Mouse (Mus musculus): Measurements from ENCODE around the gene AI837181.
"Not testable (repeated sequence)": the region's sequence is repeated elsewhere in the genome, so short reads cannot be mapped to it uniquely, and the experiment has no call there.

Gene AI837181

DNA sequence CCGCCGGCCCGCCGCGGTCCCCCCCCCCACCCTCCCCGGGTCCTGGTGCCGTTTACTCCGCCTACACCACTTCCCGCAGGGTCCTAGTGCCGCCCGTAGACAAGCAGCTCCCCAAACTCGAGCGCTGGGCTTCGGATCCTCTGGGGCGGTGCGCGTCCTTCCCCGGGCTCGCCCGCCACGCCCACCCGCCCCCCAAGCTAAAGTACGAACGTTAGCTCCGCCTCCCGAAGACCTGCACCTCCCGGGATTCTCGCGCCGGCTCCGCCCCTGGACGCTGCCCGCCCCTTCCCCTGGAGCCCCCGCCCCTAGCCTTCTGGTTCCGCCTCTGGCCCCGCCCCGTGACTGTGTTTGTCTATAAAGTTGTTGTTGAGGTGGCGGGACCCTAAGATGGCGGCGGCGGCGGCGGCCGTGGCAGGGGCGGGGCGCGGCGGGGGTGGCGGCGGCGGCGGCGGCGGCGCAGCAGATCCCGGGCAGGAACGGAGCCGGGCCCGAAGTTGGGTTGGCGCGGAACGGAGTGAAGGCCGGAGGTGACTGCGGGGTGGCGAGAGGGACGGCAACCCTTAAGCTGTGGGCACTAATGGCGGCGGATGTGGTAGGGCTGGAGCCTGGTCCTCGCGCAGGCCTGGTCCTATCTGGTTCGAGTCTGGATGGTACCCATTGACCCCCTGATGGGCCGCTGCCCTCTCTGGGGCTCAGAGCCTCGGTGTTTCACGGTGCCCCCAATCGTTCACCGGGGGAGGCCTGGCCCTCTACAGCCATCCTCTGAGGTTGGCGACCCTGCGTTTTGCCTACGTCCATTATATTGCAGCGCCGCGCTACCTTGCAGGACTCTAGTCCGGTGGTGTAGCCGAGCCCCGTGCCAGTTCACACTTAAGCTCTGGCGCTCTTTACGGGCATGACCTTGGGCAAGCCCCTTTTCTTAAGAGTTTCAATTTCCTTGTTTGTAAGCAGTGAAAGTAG, at the start of gene AI837181, which contains the start of gene Drap1:
Gene AI837181 (plus strand): TSS at position 363 of the 960 bp plus-strand sequence.
Gene Drap1 (minus strand): TSS at position 198 of the 960 bp plus-strand sequence.
- peak; percentile 94 to 98 for DNase-seq

DNA sequence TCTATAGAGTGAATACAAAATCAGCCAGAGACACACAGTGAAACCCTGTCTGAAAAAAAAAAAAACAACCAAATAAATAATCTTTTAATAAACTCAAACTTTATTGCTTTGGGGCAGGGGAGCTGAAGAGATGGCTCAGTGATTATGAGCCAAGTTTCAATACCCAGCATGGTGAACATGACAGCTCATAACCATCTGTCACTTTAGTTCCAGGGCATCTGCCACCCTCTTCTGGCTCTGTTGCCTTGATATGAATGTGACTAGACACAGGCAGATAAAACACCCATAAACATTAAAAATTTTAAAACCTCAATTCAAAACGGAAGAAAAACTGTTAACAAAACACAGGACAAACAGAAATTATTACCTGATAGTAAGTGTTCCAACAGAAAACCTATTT, 47.5 kb upstream of the AI837181 start:
- peak in 1 of 2 experiments; percentile 52 for DNase-seq

DNA sequence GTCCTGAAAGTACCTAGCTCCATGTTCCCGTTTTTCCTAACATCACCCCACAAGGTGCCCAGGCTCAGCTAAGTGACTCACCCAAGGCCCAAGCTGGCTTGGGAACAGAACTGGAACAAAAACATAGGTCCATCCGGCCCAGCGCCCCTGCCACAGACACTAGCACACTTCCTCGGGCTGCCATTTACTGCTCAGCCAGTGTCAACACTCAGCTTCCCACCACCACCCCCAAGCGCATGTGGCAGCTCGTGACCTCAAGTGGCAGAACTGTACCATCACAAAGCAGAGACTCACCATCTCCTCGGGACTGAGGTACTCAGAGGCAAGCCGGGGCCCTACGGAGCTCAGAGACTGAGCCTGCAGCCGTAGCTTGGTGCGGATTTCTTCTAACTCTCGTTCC, 41.6 kb upstream of the AI837181 start:
- no peak for DNase-seq

DNA sequence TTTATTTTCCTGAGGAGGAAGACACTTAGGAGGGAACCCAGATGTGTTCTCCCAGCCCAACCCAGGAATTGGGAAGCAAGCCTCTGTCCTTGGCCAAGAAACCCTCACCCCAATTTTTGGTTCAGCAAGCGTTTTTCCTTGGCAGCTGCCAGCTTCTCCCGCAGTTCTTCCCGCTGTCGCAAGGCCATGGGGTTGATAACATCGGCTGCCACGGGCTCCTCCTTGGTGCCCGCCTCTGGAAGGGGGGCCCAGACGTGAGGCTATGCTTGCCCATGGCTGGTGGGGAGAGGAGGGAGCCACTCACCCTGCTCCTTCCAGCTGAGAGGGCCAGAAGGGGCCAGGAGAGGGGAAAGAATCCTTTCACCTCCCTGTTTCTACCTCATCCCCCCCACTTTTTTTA, 40.2 kb upstream of the AI837181 start:
- no peak for DNase-seq

DNA sequence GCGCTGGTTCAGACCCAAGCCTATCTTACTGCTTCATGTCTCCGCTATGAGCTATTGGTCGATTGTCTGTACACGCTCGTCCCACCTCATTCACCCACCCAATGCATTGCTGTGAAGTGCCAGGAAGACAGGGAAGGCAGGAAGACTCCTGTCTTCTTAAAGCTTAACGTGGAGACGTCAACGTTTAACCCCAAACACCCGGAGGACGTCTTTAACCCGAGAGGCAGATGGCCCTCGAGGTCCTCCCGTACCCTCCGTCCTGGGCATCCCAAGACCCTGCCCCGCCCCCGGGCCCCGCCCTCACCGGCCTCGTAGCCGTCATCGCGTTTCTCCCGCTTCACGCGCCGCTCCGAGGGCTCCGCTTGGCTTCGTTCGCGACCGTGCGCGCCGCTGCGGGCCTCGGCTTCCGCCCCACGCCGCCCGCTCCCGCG, 36.9 kb upstream of the AI837181 start:
- DNase-seq = peak in 1 of 2 experiments; percentile 64

DNA sequence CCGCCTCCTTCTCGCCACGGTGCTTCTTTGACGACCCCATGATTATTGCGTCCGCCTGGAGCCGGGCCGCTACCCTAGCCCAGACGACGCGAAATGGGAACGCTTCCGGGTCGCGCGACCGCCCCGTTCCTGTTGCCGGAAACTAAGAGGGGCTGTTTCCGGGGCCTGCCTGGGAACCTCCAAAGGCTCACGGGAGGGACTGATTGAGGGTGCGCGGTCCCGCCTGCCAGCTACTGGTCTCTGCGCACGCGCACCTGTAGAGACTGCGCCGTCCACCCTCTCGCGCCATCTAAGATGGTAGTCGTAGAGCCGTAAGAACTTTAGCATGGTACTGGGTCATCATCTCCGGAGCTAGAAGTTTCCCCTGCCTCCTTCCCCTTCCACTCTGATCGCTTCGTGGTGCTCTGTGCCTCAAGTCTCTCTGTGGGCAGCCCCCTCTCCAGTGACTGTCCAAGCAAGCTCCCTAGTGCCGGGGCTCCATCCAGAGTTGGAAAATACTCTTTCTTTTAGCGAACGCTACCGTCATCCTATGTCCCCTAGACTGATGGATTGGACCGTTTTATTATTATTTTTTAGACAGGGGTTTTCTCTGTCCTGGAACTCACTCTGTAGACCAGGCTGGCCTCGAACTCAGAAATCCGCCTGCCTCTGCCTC, 36.2 kb upstream of the AI837181 start, which contains the start of gene Sart1:
Gene Sart1 (minus strand): TSS at position 116 of the 655 bp plus-strand sequence.
- peak; percentile 95 to 97 for DNase-seq

DNA sequence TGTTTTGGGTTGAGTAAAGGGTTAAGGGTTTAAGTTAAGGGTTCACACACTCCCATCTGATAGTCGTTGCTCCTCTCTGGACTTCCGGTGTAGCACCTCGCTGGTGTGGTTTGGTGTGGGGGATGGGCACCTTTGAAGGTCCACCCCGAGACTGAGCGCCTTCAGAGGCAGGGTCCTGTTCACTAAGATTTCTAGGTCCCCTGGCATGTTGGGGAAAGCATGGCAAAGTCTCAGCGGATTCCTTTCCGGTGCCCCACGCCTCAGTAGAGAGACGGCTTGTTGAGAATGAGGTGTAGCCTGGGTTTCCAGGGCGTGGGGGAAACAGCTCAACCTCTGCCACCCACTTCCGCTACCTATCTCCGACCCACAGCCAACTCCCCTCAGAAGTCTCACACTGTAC, 35.3 kb upstream of the AI837181 start:
- no peak for DNase-seq

DNA sequence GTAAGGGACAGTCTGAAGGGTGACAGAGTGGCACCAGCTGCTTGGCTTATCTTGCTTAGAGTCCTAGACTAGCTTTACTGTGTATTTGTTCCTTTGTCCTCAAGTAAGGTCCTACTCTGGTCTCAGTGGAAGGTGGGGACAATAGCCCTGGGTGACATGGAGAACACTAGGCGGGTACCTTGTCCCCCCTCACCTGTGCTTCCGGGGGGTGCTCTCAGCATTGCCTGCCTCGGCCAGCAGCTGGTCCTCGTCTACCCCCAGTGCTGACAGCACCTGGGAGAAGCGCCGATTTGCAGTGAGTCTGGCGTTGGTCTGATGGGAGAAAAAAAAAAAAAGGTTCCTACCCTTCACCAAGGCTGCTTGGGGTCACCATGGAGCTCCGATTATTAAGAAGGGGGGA, 34.5 kb upstream of the AI837181 start:
- no peak for DNase-seq

DNA sequence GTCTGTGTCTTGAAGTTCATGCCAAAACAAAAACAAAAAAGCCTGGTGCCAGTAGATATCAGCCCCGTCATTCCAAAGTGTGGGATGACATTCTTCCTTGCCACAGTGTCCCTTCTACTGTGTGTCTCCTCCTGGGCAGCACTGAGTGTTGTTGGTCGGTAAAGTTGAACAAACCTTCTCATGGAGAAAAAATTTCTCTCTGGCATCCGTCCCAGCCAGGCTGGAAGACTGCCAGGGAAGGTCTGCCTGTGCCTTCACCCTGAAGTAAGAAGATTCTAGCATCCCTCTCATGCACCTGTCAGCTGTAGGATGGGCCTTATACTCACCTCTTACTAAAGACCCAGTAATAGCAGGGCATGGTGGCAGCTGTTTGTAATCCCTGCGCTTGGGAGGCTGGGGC, 32.1 kb upstream of the AI837181 start:
- peak; percentile 87 for DNase-seq

DNA sequence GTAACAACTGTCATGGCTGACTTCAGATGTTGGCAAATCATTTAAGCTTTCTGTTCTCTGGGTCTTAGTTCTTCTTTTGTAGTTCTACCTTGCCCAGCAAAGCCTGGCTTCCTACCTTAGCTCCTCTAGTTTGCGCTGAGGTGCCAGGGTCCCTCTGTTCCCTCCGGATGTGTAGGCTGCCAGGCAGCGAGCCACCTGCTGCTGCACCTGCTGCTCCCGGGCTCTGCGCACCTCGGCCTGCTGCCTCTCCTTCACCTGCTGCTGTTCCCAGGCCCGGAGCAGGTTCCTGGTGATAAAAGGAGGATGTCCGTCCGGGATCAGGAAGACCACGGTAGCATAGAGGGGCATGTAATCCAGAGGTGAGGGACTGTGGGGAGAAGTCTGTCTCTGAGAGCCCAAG, 30.8 kb upstream of the AI837181 start:
- DNase-seq = peak; percentile 77

DNA sequence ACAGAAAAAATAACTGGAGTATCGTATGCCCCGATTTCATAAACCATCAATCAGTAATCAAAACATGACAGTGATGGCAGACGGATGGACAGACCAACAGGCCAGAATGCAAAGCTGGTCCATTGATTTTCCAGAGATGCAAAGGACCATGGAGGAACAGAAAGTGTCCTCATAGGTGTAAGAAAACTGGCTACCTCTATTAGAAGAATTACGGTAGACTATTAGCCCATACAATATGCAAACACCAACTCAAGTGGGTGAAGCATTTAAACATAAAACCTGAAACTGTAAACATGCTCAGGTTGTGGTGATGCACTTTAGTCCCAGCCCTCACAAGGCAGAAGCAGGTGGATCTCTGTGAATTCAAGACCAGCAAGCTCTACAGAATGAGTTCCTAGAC, 29.6 kb upstream of the AI837181 start:
- DNase-seq = no peak

DNA sequence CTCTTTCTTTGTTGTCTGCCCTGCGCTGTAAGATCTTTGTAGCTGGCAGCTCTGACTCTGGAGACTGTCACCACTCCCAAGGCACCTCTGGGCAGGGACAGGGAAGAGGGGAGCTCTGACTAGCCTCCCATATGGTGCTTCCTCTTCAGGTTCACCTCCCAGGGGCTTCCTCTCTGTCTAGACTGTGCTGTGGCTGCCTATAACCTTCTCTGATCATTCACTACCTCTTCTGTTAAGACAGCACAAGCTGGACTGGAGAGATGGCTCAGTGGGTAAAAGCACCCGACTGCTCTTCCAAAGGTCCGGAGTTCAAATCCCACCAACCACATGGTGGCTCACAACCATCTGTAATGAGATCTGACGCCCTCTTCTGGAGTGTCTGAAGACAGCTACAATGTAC, 23.9 kb upstream of the AI837181 start:
- not testable (repeated sequence) for DNase-seq

DNA sequence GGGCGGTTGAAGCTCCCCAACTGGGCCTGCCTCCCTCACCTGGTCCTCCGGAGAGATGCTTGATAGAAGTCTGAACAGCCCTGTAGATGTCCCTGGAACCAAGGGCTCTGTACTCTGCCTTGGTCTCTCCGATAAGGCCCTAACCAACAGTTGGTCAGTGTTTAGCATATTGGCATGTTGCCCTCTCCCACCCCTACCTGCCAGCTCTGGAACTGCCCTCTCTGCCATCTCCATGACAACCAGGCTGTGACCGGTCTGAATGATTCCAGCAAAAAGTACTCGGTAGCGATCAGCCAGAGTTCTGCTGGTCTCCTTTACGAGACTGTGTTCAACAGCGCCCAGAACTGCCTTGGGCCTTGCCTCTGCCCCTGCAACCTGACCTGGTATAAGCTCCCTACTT, 22.7 kb upstream of the AI837181 start, which contains the start of gene Tsga10ip:
Gene Tsga10ip (minus strand): TSS at position 234 of the 400 bp plus-strand sequence.
- DNase-seq = no peak

DNA sequence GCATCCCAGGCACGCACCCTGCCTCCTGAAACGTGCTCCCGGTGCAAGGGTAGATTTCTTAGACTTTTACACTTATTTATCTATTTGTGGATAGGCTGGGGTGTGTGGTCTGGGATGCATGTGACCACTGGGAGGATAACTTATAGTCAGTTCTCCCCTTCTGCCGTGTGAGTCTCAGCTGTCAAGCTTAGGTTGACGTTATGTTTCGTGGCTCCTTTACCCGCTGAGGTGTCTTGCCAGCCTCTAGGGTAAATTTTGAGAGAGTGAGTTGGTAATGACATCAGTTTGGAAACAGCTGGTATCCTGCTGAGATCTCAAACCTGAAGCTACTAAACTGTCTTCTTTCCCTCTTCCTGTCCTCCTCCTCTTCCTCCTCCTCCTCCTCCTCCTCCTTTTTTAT, 19.0 kb upstream of the AI837181 start:
- no peak for DNase-seq

DNA sequence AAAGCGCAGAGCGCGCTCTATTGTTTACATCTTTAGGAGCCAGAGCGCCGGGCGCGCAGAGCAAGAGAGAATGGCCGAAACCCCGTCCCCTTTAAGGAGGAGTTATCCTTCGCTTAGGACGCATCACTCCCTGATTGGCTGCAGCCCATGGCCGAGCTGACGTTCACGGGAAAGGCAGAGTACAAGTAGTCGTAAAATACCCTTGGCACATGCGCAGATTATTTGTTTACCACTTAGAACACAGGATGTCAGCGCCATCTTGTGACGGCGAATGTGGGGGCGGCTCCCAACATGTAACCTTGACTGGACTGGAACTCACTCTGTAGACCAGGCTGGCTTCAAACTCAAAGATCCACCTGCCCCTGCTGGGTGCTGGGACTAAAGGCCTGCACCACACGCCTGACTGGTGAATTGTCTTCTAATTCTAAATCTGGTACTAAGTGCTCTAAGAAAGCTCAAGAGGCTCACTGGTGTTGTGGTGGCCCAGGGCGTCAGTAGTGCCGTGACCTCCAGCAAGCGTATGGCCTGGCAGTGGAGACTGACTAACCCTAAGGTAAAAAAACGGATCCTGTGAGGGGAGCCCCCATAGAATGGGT, 18.3 kb upstream of the AI837181 start:
- peak; percentile 64 to 67 for DNase-seq

DNA sequence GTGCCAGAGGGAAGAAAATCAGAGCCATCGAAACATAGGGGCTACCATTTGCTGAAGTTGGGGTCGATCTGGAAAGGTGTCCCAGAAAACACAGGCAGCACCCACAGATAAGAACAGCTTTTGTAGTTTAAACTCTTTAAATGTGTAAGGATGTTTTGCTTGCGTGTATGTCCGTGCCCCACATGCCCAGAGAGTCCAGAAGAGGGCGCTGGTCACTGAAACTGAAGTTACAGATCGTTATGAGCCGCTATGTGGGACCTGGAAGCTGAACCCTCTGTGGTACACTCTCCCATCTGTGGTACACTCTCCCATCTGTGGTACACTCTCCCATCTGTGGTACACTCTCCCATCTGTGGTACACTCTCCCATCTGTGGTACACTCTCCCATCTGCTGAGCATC, 17.8 kb upstream of the AI837181 start:
- peak; percentile 68 to 81 for DNase-seq

DNA sequence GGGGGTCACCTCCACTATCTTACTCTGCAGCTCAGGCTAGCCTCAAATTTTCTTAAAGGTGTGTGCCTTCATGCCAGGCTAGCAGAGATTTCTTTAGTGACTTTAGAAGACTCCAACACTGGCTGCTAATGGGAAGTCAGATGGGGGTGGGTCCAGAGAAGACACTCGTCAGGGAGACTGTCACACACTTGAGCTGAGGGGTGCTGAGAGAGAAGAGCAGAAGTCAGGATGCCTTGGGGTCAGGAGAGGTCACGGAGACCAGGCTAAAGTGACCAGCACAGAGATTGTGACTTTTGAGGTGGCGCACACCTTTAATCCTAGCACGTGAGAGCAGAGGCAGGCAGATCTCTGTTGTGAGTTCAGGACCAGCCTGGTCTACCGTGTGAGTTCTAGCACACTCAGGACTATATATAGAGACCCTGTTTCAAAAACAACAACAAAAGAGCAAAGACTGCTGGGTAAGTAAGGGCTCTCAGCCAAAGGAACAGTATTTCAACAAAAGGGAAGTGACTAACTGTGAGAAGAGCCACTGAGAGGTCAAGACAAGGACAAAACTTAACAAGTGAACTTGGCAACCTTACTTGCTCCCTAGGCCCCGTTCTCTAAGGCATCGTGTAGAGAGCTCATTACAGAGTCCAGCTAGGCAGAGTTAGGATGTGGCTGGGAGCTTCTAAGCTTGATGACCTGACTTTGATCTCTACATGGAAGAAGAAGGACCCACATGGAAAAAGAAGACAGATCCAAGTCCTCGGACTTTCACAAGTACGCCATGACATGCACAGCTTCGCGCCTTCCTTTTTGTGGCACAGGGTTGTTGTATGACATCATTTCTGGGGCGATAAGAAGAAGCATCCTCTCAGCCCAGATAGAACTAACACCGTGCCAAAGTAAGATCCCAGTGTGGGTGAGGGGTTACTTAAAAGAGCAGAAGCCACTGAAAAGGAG, 16.6 kb upstream of the AI837181 start:
- peak in 1 of 2 experiments; percentile 3 for DNase-seq

DNA sequence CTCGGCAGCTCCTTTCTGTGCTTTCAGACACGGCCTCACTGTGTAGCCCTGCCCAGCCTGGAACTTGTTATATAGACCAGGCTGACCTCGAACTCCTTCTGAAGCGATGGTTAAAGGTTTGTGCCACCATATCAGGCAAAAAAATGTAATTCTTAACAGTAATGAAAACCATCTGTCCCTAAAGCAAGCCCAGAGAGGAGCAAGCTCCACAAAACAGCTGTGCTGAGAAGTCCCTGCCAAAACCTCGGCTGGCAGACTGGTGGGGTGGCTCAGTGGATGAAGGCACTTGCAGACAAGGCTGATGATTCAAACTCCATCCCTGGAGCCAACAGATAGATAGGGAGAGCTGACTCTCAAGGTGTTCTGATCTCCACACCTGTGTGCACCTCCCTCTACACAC, 15.9 kb upstream of the AI837181 start:
- DNase-seq = no peak

DNA sequence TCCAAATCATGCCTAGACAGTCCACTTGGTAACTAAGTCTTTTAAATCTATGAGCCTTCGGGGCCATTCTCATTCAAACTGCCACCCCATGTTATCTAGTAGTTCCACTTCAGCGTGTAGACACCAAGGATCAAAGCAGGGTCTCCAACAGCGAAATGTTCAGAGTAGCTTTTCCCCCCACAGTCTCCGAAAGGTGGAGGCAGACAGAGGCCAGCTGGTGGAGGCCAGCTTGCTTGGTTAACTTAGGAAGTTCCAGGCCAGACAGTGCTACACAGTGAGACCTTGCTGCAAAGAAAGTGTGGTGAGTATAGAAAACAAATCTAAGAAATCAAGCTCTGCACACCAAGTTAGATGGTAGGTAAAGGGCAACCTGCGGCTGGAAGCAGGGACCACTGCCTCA, 14.3 kb upstream of the AI837181 start:
- DNase-seq = no peak

DNA sequence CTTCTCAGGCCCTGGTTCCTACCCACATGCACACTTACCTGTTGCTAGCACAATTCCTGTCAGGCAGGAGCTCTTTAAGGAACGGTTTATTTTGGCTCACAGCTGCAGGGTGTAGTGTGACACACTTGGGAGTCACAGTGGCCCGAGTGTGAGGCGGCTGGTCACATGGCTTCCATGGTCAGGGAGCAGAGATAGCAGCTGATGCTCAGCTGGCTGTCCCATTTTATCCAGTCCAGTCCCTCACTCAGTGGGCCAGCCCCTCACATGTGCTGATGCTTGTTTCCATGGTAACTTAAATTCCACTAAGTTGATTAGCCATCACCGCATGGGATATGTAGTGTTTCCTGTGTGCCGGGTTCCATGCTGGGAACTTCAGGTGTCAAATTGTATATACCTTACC, 13.0 kb upstream of the AI837181 start:
- no peak for DNase-seq

DNA sequence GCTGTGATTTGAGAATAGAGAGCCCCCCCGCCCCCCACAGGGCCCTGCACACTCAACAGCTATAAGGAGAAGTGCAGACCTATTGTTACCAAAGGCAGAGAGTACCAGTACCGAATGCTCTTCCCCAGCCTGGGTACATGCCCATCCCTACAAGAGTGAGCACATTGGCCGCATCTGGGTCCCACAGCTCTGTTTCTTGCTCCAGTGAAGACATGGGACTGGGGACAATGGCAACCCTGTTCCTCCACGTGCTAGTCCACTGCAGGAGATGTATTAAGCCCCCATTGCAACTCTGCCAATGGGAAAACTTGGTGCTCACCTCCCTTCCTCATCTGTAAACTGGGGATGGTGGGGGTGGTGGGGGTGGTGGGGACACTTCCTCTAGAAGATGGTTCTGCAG, 11.1 kb upstream of the AI837181 start:
- DNase-seq = no peak

DNA sequence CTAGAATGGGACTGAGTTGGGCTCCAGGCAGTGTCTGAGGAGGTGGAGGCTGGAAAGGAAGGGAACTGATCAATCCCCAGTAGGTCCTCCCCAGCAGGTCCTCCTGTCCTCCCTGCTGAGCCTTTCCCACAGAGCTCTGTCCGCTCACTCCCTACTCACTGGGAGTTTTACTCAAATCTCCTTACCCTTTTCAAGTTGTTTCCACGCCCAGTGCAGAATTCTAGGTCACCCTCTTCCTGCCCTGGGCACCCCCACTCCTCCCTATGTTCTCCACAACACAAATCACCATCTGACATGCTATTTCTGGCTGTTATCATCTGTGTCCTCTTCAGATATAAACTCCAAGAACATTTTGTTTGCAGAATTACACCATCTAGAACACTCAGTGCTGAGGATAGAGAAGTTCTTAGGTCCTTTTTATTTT, 10.4 kb upstream of the AI837181 start:
- no peak for DNase-seq

Measured in cerebellum, postnatal 25 days (tissue).